Mouse (Mus musculus) heart, postnatal 4 days (tissue): ENCODE results near the gene Ccdc93. TPM values are rescaled to one million over a fixed set of nuclear protein-coding genes. Genes with fewer than 3 reads are reported as not detected.
A peak's percentile ranks its signal among the peaks of the same experiment; 100 is the strongest.

ENCODE experiments used
- DNase-seq: peaks from one replicate; pipeline ENCODE4 v3.0.0; 2021
- total RNA-seq, 2 experiments: library from RNA; stranded (reverse); gene quantifications; 2 replicates each; pipeline ENCODE4 v1.2.3; 2021

The Ccdc93 gene
- total RNA-seq, 2 experiments from 2014 or later = 11.2 to 13.0 TPM

GRCm38 (mm10) chr1:121448166-121448565 lies 17.3 kb downstream of the Ccdc93 start:
- DNase-seq = no peak

DNA sequence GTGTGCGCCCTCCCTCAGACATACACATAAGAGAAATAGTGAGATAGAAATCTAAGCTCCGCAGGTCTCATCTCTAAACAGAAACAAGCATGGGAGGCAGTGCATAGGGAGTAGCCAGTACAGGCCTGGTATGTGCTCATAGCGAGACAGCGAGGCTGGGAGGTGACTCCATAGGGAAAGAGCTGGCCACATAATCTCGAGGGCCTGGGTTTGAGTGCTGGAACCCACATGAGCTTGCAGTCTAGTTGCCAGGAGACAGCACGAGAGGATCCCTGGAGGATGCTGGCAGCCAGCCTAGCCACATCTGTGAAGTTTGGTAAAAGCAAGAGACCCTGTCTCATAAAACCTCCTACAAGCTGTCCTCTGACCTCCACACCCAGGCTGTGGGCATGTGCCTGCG lies 20.2 kb downstream of the Ccdc93 start:
- DNase-seq = no peak

DNA sequence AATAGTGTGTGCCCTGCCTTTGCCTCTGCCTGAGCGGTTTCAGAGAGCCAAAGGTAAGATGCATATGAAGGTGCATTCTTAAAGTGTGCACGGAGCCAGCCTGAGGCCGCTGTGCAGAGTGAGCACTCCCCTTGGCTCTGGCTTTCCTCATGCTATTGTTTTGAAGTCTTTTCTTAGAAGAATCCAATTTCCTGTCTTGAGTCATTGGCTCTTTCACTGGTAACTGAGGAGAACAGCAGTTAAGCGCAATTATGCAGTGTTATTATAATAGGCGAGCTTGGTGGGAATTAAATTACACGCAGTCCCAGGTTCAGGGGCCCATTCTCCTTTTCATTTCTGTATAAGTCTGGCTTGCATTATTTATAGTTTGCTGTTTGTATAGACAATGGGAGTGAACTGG lies 21.6 kb downstream of the Ccdc93 start:
- DNase-seq = no peak

GRCm38 (mm10) chr1:121453053-121453452 lies 22.2 kb downstream of the Ccdc93 start:
- no peak for DNase-seq

- no peak for DNase-seq
Observed at GRCm38 (mm10) chr1:121454951-121455350, 24.1 kb downstream of the Ccdc93 start.

- no peak for DNase-seq
Observed at GRCm38 (mm10) chr1:121460077-121460476, 29.2 kb downstream of the Ccdc93 start.

DNA sequence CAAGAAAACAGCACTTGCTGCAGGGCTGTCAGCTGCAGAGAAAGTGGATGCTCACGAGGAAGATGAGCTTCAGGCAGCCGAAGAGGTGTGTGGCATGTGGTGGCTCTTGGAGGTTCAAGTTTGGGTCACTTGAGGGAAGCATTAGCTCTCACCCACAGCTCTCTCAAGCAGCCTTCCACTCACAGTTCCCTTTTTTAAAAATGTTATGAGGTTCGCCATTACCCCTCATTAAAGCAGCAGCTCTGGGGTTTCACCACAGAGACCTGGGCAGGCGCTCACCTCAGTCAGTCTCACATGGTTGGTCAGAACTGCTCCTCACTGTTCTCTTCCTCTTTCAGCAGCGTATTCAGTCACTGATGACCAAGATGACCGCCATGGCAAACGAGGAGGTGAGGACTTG lies 31.0 kb downstream of the Ccdc93 start:
- DNase-seq = no peak

GRCm38 (mm10) chr1:121462643-121463042 lies 31.8 kb downstream of the Ccdc93 start:
- DNase-seq = no peak

DNA sequence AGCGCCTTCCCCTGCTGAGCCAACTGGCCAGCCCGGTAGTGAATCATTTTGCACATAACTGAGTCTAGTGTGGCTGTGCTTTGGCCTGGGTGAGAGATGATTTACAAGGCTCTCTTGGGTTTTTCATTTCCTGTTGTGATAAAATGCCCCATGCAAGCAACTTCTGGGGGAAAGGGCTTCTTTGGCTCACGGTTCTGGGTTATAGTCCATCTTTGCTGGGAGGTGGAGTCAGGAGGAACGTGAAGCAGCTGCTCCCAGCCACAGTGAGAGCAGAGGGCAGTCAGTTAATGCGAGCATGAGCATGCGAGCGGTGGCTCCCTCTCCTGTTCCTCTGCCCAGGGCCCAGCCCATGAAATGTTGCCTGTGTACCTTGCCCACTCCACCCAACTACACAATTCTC lies 33.0 kb downstream of the Ccdc93 start:
- no peak for DNase-seq

DNA sequence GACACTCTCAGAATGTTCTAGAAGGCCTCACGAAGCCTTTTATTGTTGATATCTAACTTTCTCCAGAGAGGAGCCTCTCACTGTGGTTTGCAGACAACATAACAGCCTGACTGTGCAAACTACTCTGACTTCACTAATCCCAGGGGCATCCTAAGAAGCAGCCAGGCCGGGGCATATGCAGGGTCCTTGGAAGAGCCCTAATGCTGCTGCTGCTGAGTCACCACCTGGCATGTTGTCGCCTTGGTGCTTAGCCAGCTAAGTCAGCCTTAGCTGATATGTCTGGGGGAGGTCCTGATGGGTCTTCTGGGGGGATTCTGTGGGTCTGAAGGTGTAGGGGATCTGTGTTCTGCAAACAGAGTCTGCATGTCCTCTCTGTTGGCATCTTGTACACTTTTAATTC lies 35.4 kb downstream of the Ccdc93 start:
- DNase-seq = no peak

GRCm38 (mm10) chr1:121468271-121468670 lies 37.4 kb downstream of the Ccdc93 start:
- DNase-seq = no peak

- no peak for DNase-seq
Observed at GRCm38 (mm10) chr1:121471503-121471902, 40.7 kb downstream of the Ccdc93 start.

DNA sequence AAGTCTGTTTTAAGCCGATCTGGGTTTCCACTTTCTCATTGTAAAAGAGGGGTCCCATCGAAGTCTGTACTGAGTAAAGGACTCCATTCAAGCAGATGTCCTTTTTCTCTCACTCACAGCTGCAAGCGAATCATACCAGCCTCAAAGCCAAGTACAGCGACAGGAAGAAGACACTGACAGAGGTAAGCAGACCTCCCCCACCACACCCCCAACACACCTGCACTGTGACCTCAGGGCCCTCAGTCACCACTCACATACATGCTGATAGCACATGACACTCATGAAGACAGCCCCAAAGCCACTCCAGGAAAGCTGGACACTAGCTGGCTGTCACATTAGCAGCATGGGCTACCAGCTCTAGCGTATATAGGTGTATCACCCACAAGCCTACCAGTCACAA lies 46.9 kb downstream of the Ccdc93 start:
- no peak for DNase-seq

- DNase-seq = no peak
Observed at GRCm38 (mm10) chr1:121478284-121478980, 47.6 kb downstream of the Ccdc93 start.

GRCm38 (mm10) chr1:121479403-121479802 lies 48.6 kb downstream of the Ccdc93 start:
- DNase-seq = no peak

- no peak for DNase-seq
Observed at GRCm38 (mm10) chr1:121483091-121483490, 52.2 kb downstream of the Ccdc93 start.

DNA sequence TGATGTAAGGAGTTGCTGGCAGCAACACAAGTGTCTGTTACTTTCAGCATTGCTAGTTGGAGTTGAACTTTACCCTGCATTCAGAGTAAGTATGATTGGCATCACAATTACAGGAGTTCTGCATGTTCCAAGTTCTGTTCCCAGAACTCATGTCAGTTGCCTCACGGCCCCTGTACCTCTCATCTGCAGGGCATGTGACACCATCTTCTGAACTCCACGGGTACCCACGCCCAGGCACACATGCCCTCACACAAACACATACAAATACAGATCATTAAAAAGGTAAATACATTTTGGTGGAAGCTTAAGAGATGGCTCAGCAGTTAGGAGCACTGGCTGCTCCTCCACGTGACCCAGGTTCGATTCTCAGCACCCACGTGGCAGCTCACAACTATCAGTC lies 56.0 kb downstream of the Ccdc93 start:
- no peak for DNase-seq

GRCm38 (mm10) chr1:121490241-121490640 lies 59.4 kb downstream of the Ccdc93 start:
- DNase-seq = peak; percentile 34

DNA sequence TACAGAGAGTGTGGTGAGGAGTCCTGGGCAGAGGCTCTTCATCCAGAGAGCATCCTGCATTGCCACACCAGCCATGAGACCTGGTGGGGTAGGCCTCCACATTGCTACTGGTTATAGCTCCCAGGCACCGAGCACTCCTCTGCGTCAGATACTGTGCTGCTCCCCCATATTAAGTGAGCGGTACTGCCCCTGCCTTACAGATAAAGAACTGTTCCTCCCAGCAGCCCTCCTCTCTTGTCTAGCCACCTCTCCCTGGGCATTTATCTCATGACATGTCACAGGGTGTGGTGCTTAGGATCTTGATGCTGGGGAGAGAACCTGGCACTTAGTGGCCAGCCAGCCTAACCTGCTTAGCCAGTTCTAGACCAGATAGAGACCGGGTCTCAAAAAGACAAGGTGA lies 66.2 kb downstream of the Ccdc93 start:
- no peak for DNase-seq

- no peak for DNase-seq
Observed at GRCm38 (mm10) chr1:121508729-121509128, 77.9 kb downstream of the Ccdc93 start.

DNA sequence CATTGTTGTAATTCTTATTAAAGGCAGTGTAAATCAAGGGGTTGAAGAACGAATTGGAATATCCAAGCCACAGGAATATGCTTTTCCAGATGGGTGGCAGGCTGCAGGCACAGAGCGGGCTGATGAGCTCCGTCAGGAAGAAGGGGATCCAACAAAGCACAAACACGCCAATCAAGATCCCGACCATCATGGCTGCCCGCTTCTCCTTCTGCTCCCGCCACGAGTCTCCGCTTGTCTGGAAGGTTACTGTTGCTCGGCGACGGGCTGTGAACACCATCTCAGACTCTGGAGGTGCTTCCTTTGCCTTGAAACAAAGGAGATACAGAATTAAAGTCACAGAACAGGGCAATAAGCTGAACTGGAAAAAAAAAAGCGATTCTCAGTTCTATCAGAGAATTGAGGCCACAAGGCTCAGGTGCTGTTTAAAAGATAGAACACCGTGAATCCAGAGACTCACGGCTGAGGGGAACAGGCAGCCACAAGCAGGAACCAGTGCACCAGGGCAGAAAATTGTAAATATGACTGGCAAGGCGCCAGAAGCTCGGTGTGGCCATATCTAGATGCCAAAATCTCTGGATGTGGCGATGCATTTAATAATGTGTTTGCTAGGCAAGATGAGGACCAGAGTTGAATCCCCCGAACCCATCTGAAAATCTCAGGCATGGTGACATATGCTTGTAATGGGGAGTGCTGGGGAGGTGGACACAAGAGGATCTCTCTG lies 79.7 kb downstream of the Ccdc93 start:
- DNase-seq = no peak

- DNase-seq = no peak
Observed at GRCm38 (mm10) chr1:121511186-121511585, 80.3 kb downstream of the Ccdc93 start.

- DNase-seq = no peak
Observed at GRCm38 (mm10) chr1:121511966-121512365, 81.1 kb downstream of the Ccdc93 start.

GRCm38 (mm10) chr1:121518609-121519008 lies 87.8 kb downstream of the Ccdc93 start:
- DNase-seq = no peak
